Mouse (Mus musculus) urinary bladder, adult 18-20 months (tissue): ENCODE data around the gene Spata45.

Experiments
- DNase-seq, 2 experiments: peaks; one replicate each; pipeline ENCODE4 v3.0.0; 2022; ENCODE audit warnings: low spot score in 2 of 2, mixed read lengths in 2 of 2

Spata45 gene

DNA sequence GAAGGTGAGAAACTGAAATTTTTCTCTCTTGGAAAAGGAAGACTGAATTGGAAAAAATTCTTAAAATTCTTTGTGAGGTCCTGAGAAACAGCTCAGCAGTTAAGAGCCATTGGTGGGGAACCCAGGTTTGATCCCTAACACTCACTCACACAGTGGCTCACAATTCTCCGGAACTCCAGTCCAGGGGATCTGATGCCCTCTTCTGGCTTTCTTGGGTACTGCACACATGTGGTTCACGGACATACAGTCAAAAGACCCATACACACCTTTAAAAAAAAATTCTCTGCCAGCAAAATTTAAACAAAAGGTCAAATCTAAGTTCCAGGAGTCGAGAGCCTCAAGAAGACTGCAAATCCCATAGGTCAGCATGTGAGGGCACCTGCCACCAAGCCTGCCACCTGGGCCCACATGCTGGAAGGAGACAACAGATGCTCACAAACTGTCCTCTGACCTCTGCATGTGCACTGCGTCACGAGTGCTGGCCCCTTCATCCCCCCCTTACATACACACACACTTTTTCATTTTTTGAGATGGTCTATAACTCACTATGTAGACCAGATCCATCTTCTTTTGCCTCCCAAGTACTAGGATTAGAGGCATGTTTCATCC, 48.6 kb downstream of the Spata45 start:
- no peak for DNase-seq

DNA sequence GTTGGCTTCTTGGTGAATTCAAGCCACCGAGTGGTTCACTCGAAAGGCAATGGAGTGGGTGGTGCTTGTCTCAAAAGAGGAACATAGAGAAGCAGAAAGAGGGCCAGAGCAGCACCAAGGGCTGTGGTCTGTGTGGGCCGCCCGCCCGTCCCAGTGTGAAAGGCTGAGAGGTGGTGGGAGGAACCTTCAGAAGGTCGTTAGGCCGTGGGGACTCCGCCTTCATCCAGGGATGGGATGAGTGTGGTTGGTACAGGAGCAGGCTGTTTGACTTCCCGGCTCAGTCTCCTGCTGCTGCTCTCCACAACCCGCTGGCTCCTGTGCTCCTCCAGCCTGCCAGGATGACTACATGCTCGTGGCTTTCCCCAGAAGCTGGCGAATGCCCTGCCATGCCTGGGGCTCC, 49.2 kb downstream of the Spata45 start:
- no peak for DNase-seq

- DNase-seq: no peak
These were observed 50.0 kb downstream of the Spata45 start for GRCm38 (mm10) chr1:191086304-191086878.

- DNase-seq: no peak
These were observed 50.5 kb downstream of the Spata45 start for GRCm38 (mm10) chr1:191086960-191087359.

GRCm38 (mm10) chr1:191087955-191088354, 51.5 kb downstream of the Spata45 start:
- no peak for DNase-seq

GRCm38 (mm10) chr1:191089355-191089754, 52.9 kb downstream of the Spata45 start:
- DNase-seq: no peak

DNA sequence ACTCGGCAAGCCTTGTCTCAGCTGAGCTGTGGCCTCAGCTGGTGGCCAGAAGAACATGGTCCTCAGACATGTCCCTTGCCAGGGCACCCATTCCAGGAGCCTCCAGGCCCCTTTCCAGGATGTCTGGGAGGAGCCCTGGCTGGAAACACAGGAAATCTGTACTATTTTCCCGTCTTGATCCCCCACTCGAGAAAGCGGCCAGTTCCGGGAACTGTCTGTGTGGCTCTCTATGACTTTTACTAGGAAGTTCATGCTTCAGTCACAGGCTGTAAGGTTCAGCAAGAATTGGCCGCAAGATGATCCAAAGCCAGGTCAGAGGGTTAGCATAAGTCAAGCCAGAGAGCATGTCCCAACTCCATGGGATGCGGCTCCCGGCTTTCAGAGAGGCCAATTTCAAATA, 55.6 kb downstream of the Spata45 start:
- DNase-seq: no peak
